Mouse (Mus musculus): ENCODE measurements at regions not wholly inside any gene's neighbourhood (a gene's known extent, or its start where the extent isn't known, plus 50 kb on each side); places are given as distances from the start of the nearest gene placed in this dataset.

DNA sequence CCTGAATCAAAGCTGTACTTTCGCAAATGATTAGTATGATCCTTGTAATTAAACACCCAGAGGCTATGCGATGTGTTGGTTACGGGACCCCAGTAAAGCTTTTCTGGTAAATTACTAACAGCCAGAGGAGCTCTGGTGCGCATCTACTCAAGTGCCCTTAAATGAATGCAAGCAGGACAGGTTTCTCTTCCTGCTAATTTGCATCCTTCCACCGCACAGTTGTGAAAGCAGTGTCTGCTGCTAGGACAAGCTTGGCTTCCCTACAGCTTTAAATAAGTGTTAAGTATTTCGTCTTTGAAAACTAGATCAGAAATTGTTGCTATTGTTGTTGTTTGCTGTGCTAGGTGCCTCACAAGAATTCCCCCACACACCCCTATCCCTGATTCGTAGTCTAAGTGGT is 62.4 kb upstream of the Supt20 start:
- DNase-seq (ENCODE audit: low read depth, low spot score), result no peak
- POLR2A ChIA-PET, result no interaction called here
- TF ChIP-seq CTCF (IDR thresholded peaks at IDR 0.05), result no peak
- H3K27me3 ChIP-seq, result peaks cover 9% of the 10 kb centered on the region
- ATAC-seq, result no peak
- CTCF ChIA-PET, result interaction anchor here (0.8 to 1.1 kb wide), 4 partner anchors 11 to 39 kb away, joined by 3 read pairs; no protein-coding TSS in a partner anchor
- in situ Hi-C loops (cut with MboI; ENCODE audit: low pct_unique_long_range_greater_than_20kb), result no loop called here

DNA sequence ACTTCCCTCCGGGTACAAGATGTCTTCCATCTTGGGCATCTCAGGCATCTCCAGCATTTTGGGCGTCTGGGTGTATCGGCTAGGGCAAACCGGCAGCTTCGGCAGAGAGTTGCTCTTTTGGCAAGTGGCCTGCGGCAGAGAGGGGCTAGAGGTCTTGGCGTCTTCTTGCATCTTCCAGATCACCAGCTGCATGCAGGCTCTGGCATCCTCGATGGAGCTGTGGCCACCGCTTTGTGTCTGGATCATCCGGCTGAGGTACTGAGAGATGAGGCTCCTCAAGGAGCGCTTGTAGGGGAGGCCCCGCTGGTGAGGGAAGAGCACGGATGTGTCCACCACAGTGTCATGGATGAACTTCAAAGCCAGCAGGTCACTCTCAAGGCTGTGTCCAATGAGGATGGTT is 59.9 kb upstream of the Supt20 start:
- ChIA-PET POLR2A (no interaction called here), CTCF (no interaction called here)
- no peak for DNase-seq (ENCODE audit: low read depth, low spot score)
- no peak for ATAC-seq
- in situ Hi-C loops (cut with MboI; ENCODE audit: low pct_unique_long_range_greater_than_20kb), result no loop called here
- peaks cover 9% of the 10 kb centered on the region for H3K27me3 ChIP-seq
- no peak for TF ChIP-seq CTCF (IDR thresholded peaks at IDR 0.05)

DNA sequence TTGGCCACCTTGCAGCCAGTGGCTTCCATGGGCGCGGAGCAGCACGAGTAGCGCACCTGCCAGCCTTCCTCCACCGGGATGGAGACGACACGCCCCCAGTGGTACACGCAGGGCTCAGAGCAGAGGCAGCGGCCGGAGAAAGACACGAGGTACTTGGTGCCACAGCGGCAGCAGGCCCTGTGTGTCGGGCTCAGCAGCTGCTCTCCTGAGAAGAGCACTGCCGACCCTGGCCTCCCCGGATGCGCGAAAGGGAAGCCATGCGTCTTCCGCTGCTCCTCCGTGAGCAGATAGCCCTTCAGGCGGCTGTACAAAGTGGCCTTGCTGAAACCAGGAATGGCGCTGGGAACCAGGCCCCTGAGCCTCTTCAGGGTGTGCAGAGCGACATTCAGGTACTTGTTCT is 59.2 kb upstream of the Supt20 start:
- in situ Hi-C loops (cut with MboI; ENCODE audit: low pct_unique_long_range_greater_than_20kb), result no loop called here
- ATAC-seq (no peak), DNase-seq (ENCODE audit: low read depth, low spot score) (no peak)
- no peak for TF ChIP-seq CTCF (IDR thresholded peaks at IDR 0.05)
- CTCF ChIA-PET, result no interaction called here
- H3K27me3 ChIP-seq, result peaks cover 9% of the 10 kb centered on the region
- POLR2A ChIA-PET, result no interaction called here

DNA sequence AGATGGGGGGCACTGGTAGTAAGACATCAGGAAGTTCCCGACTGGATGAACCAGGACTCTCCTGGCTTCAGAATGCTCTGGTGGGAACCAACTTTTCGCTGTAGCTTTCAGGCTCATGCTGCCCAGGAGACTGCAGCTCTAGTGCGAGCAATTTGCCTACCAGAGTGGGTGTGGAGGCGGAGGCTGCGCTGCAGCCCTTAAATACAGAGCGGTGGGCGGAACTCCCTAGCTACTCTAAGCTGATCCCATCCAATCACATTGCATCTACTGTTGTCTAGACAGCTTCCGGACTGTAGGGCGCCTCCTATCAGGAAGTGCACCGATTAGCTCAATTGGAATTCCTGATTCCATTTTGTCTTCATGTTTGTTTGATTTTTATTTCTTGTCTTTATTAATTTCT is 58.2 kb upstream of the Supt20 start:
- ChIA-PET CTCF (no interaction called here), POLR2A (no interaction called here)
- in situ Hi-C loops (cut with MboI; ENCODE audit: low pct_unique_long_range_greater_than_20kb), result no loop called here
- H3K27me3 ChIP-seq, result peaks cover 9% of the 10 kb centered on the region
- no peak for TF ChIP-seq CTCF (IDR thresholded peaks at IDR 0.05)
- DNase-seq (ENCODE audit: low read depth, low spot score) (no peak), ATAC-seq (no peak)
